Mouse (Mus musculus): Measurements from ENCODE around the gene Nup188.

DNA sequence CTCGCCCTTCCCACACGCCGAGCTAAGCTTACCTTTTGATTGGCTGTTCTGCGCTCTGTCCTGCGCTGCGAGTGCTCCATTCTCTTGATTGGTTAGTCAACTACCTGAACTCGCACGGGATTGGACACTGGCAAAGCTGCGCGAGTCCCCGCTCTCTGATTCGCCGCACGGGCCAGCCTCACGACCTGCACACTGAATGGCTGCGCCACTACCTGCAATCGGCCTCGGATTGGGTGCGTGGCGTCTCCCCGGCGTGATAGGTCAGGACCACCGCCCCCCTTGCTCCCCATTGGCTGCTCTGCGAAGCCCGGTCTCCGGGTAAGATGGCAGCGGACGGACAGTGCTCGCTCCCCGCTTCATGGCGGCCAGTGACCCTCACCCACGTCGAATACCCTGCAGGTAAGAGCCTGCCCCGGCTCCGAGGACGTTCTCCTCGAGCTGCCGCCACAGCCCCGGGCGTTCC is 105.9 kb downstream of the Nup188 start, which contains the start of gene Dolpp1:
- TF ChIP-seq CTCF (conservative IDR thresholded peaks at IDR 0.05; ENCODE audit: low read length) (no peak), NANOG (IDR thresholded peaks at IDR 0.05; ENCODE audit: borderline replicate concordance, low read length) (no peak)

Data from E14TG2a.4 (cell line).